Mouse (Mus musculus) adrenal gland, postnatal 4 days (tissue): Measurements from ENCODE around the gene Ms4a3. TPM values are rescaled to one million over a fixed set of nuclear protein-coding genes. Genes with fewer than 3 reads are reported as not detected.

ENCODE experiments used
- DNase-seq, 2 experiments: peaks; one replicate each; pipeline ENCODE4 v3.0.0; 2021 to 2022; ENCODE audit warnings: low spot score in 2 of 2, mixed read lengths in 2 of 2
- long read RNA-seq, 2 experiments: library from polyadenylated mRNA; stranded (forward); transcript quantifications; one replicate each; pipeline ENCODE4 v2.0.0; 2021
- total RNA-seq, 2 experiments: library from RNA; stranded (reverse); gene quantifications; 2 replicates each; pipeline ENCODE4 v1.2.3; 2021

Ms4a3 gene
- total RNA-seq, result 1 to 10 TPM in 1 of 2 experiments, under 1 TPM in 1; 0.53 to 1.2 TPM
- long read RNA-seq, experiment 1, partial matches to known transcripts, result 0 of 1 reads
- long read RNA-seq, experiment 1, other reads (novel, unspliced or antisense), result 0 of 1 reads
- long read RNA-seq, experiment 2, result 0 reads

GRCm38 (mm10) chr19:11640732-11641131, at the start of gene Ms4a3:
Gene Ms4a3 (minus strand): TSS chr19:11640851.
- no peak for DNase-seq

- no peak for DNase-seq
Measured at GRCm38 (mm10) chr19:11661562-11661961, 20.9 kb upstream of the Ms4a3 start.

- DNase-seq, result no peak
Measured at GRCm38 (mm10) chr19:11660459-11660858, 19.8 kb upstream of the Ms4a3 start, which contains the start of gene Oosp2. Gene Oosp2 (minus strand): TSS chr19:11660559.

- no peak for DNase-seq
Measured at GRCm38 (mm10) chr19:11659142-11659541, 18.5 kb upstream of the Ms4a3 start.

- no peak for DNase-seq
Measured at GRCm38 (mm10) chr19:11649564-11649963, 8.9 kb upstream of the Ms4a3 start.

- no peak for DNase-seq
Measured at GRCm38 (mm10) chr19:11646166-11646565, 5.5 kb upstream of the Ms4a3 start.

GRCm38 (mm10) chr19:11639038-11639437, 1.6 kb downstream of the Ms4a3 start:
- no peak for DNase-seq

GRCm38 (mm10) chr19:11635572-11635971, 5.1 kb downstream of the Ms4a3 start:
- no peak for DNase-seq

- DNase-seq, result no peak
Measured at GRCm38 (mm10) chr19:11634330-11634729, 6.3 kb downstream of the Ms4a3 start.

- no peak for DNase-seq
Measured at GRCm38 (mm10) chr19:11633732-11634131, 6.9 kb downstream of the Ms4a3 start.

- no peak for DNase-seq
Measured at GRCm38 (mm10) chr19:11625231-11625630, 15.4 kb downstream of the Ms4a3 start.

GRCm38 (mm10) chr19:11624800-11625199, 15.9 kb downstream of the Ms4a3 start:
- no peak for DNase-seq

GRCm38 (mm10) chr19:11623551-11623950, 17.1 kb downstream of the Ms4a3 start, which contains the start of gene Ms4a2:
Gene Ms4a2 (minus strand): TSS chr19:11623719.
- no peak for DNase-seq

GRCm38 (mm10) chr19:11617983-11618382, 22.7 kb downstream of the Ms4a3 start:
- no peak for DNase-seq

- DNase-seq, result no peak
Measured at GRCm38 (mm10) chr19:11614805-11615204, 25.8 kb downstream of the Ms4a3 start.

- no peak for DNase-seq
Measured at GRCm38 (mm10) chr19:11613776-11614443, 26.7 kb downstream of the Ms4a3 start.

- DNase-seq, result no peak
Measured at GRCm38 (mm10) chr19:11613084-11613483, 27.6 kb downstream of the Ms4a3 start.

- DNase-seq, result no peak
Measured at GRCm38 (mm10) chr19:11612293-11612692, 28.4 kb downstream of the Ms4a3 start.

GRCm38 (mm10) chr19:11611541-11611945, 29.1 kb downstream of the Ms4a3 start:
- DNase-seq, result no peak

- no peak for DNase-seq
Measured at GRCm38 (mm10) chr19:11608172-11608571, 32.5 kb downstream of the Ms4a3 start.

GRCm38 (mm10) chr19:11604603-11605002, 36.0 kb downstream of the Ms4a3 start, which contains the start of gene Ms4a6d:
Gene Ms4a6d (minus strand): TSS chr19:11604849.
- DNase-seq, result no peak

- DNase-seq, result no peak
Measured at GRCm38 (mm10) chr19:11602026-11602425, 38.6 kb downstream of the Ms4a3 start.

GRCm38 (mm10) chr19:11601349-11601748, 39.3 kb downstream of the Ms4a3 start:
- no peak for DNase-seq
